Mouse (Mus musculus): ENCODE measurements around the gene Tmem117.

The Tmem117 gene

GRCm38 (mm10) chr15:94649071-94649765 lies 20.2 kb downstream of the Tmem117 start:
- peak; percentile 50 for DNase-seq (ENCODE audit: low spot score)

- no peak for DNase-seq (ENCODE audit: low spot score)
Observed at GRCm38 (mm10) chr15:94649766-94650120, 20.7 kb downstream of the Tmem117 start.

GRCm38 (mm10) chr15:94651350-94651749 lies 22.3 kb downstream of the Tmem117 start:
- DNase-seq (ENCODE audit: low spot score): no peak

GRCm38 (mm10) chr15:94651969-94652842 lies 23.2 kb downstream of the Tmem117 start:
- DNase-seq (ENCODE audit: low spot score): no peak

- DNase-seq (ENCODE audit: low spot score): no peak
Observed at GRCm38 (mm10) chr15:94652843-94653206, 23.8 kb downstream of the Tmem117 start.

GRCm38 (mm10) chr15:94655811-94656323 lies 26.8 kb downstream of the Tmem117 start:
- DNase-seq (ENCODE audit: low spot score): no peak

- no peak for DNase-seq (ENCODE audit: low spot score)
Observed at GRCm38 (mm10) chr15:94657882-94658281, 28.9 kb downstream of the Tmem117 start.

- DNase-seq (ENCODE audit: low spot score): no peak
Observed at GRCm38 (mm10) chr15:94658392-94659111, 29.5 kb downstream of the Tmem117 start.

GRCm38 (mm10) chr15:94659112-94659437 lies 30.0 kb downstream of the Tmem117 start:
- DNase-seq (ENCODE audit: low spot score): no peak

- no peak for DNase-seq (ENCODE audit: low spot score)
Observed at GRCm38 (mm10) chr15:94660913-94661312, 31.9 kb downstream of the Tmem117 start.

- no peak for DNase-seq (ENCODE audit: low spot score)
Observed at GRCm38 (mm10) chr15:94661398-94661797, 32.4 kb downstream of the Tmem117 start.

- DNase-seq (ENCODE audit: low spot score): no peak
Observed at GRCm38 (mm10) chr15:94664612-94665011, 35.6 kb downstream of the Tmem117 start.

- no peak for DNase-seq (ENCODE audit: low spot score)
Observed at GRCm38 (mm10) chr15:94681135-94681534, 52.1 kb downstream of the Tmem117 start.

- DNase-seq (ENCODE audit: low spot score): no peak
Observed at GRCm38 (mm10) chr15:94684269-94684668, 55.2 kb downstream of the Tmem117 start.

GRCm38 (mm10) chr15:94687176-94687575 lies 58.1 kb downstream of the Tmem117 start:
- DNase-seq (ENCODE audit: low spot score): no peak

GRCm38 (mm10) chr15:94687629-94688028 lies 58.6 kb downstream of the Tmem117 start:
- DNase-seq (ENCODE audit: low spot score): no peak

- no peak for DNase-seq (ENCODE audit: low spot score)
Observed at GRCm38 (mm10) chr15:94689195-94689883, 60.3 kb downstream of the Tmem117 start.

GRCm38 (mm10) chr15:94689884-94690231 lies 60.8 kb downstream of the Tmem117 start:
- no peak for DNase-seq (ENCODE audit: low spot score)

GRCm38 (mm10) chr15:94722759-94723158 lies 93.7 kb downstream of the Tmem117 start:
- DNase-seq (ENCODE audit: low spot score): peak; percentile 76

- no peak for DNase-seq (ENCODE audit: low spot score)
Observed at GRCm38 (mm10) chr15:94732104-94732503, 103.1 kb downstream of the Tmem117 start.

GRCm38 (mm10) chr15:94769227-94769626 lies 140.2 kb downstream of the Tmem117 start:
- no peak for DNase-seq (ENCODE audit: low spot score)
